Mouse (Mus musculus) hindbrain, embryonic 13.5 days (tissue): ENCODE measurements around the gene Aif1l. TPM values are rescaled to one million over a fixed set of nuclear protein-coding genes. Genes with fewer than 3 reads are reported as not detected.
A peak's percentile ranks its signal among the peaks of the same experiment; 100 is the strongest.
"Not testable (repeated sequence)": the region's sequence is repeated elsewhere in the genome, so short reads cannot be mapped to it uniquely, and the experiment has no call there.

Experiments
- ATAC-seq: fragments of 200-750 bp; cut with Nextera tagmentation; 2 replicates; pipeline ENCODE4 v1.8.0; 2017; ENCODE audit warnings: moderate TSS enrichment; ENCODE audit not compliant: low FRiP score
- H3K27ac ChIP-seq: fragments of 300-500 bp; sonication (generic); 2 replicates; pipeline ENCODE4 v1.5.1; 2015; ENCODE audit warnings: inconsistent platforms, mild to moderate bottlenecking, moderate library complexity
- H3K27me3 ChIP-seq: fragments of 300-500 bp; sonication (generic); 2 replicates; pipeline ENCODE4 v1.6.1; 2015; ENCODE audit warnings: mild to moderate bottlenecking, inconsistent platforms
- H3K36me3 ChIP-seq: fragments of 300-500 bp; sonication (generic); 2 replicates; pipeline ENCODE4 v1.6.1; 2015; ENCODE audit warnings: mild to moderate bottlenecking, inconsistent platforms
- H3K4me1 ChIP-seq: fragments of 300-500 bp; sonication (generic); replicated peaks from 2 replicates; pipeline ENCODE4 v1.6.1; 2015; ENCODE audit warnings: inconsistent platforms
- H3K4me2 ChIP-seq: fragments of 300-500 bp; sonication (generic); 2 replicates; pipeline ENCODE4 v1.6.1; 2015; ENCODE audit warnings: inconsistent platforms, mild to moderate bottlenecking, moderate library complexity
- H3K4me3 ChIP-seq: fragments of 300-500 bp; sonication (generic); 2 replicates; pipeline ENCODE4 v1.5.1; 2015; ENCODE audit warnings: mild to moderate bottlenecking, inconsistent platforms
- H3K9ac ChIP-seq: fragments of 300-500 bp; sonication (generic); 2 replicates; pipeline ENCODE4 v1.6.1; 2015; ENCODE audit warnings: mild to moderate bottlenecking, inconsistent platforms
- H3K9me3 ChIP-seq: fragments of 300-500 bp; sonication (generic); 2 replicates; pipeline ENCODE4 v1.6.1; 2016; ENCODE audit warnings: inconsistent platforms
- WGBS: fragments of 180-500 bp; shearing (Covaris S2); methylation state at CpG from one replicate; pipeline ENCODE4 v1.1.7; 2015; 5-methylcytosine and 5-hydroxymethylcytosine counted together
- polyA plus RNA-seq: library from polyadenylated mRNA; unstranded; fragments of >200 nt; fragmentation: Nextera tagmentation; extraction: Ambion mirVana; gene quantifications from 2 replicates; pipeline ENCODE4 v1.2.1, GENCODE M21; 2015

Aif1l gene
- polyA plus RNA-seq, result 25.9 and 30.6 TPM in 2 replicates

- H3K27me3 ChIP-seq, result peaks cover 35% of the 10 kb centered on the region
- H3K4me3 ChIP-seq, result peak within 1 kb of the TSS; percentile 66
- H3K9me3 ChIP-seq, result no peaks in the 10 kb centered on the region
- under 1% methylated on average over 56 of the region's 66 CpGs for WGBS
- no peaks in the 10 kb centered on the region for H3K36me3 ChIP-seq
- peak within 1 kb of the TSS; percentile 94 for H3K4me2 ChIP-seq
- H3K9ac ChIP-seq, result peak within 1 kb of the TSS; percentile 75
- peaks cover 45% of the 10 kb centered on the region for H3K4me1 ChIP-seq
- ATAC-seq, result peak; percentile 59; the same call in 1 of the 2 replicates
- no peak within 1 kb of the TSS for H3K27ac ChIP-seq
These were observed at the start of gene Aif1l for GRCm38 (mm10) chr2:31950058-31950871. Gene Aif1l (plus strand): TSS chr2:31950139.

DNA sequence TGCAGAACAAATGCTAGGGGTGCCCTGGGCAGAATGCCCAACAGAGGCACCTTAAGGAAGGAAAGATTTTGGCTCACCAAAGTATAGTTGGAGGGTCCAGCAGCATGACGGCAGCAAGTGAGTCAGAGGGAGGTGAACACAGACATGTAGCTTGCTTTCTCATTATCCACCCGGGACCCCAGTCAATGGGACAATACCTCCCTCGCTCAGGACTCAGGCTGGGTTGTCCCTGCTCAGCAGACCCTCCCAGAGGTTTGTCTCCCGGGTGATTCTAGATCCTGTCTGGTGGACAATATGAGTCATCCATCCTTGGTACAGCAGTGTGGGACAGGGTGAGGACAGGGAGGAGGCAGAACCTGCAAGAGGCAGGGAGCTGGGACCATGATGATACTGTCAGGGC, 49.0 kb upstream of the Aif1l start:
- Histone ChIP-seq H3K4me2 (no peak overlapping the region), H3K27me3 (peaks cover 13% of the 10 kb centered on the region), H3K9me3 (no peaks in the 10 kb centered on the region), H3K36me3 (no peaks in the 10 kb centered on the region), H3K4me1 (peaks cover 19% of the 10 kb centered on the region), H3K4me3 (no peak overlapping the region), H3K27ac (no peak overlapping the region), H3K9ac (no peak overlapping the region)
- no peak for ATAC-seq
- 57% methylated on average over 4 of the region's 4 CpGs for WGBS

GRCm38 (mm10) chr2:31901659-31902362, 48.1 kb upstream of the Aif1l start:
- ATAC-seq, result no peak
- H3K27ac ChIP-seq, result no peak overlapping the region
- no peaks in the 10 kb centered on the region for H3K9me3 ChIP-seq
- peaks cover 19% of the 10 kb centered on the region for H3K4me1 ChIP-seq
- H3K9ac ChIP-seq, result no peak overlapping the region
- H3K36me3 ChIP-seq, result no peaks in the 10 kb centered on the region
- H3K4me3 ChIP-seq, result no peak overlapping the region
- H3K27me3 ChIP-seq, result peaks cover 14% of the 10 kb centered on the region
- 63% methylated on average over 4 of the region's 4 CpGs for WGBS
- no peak overlapping the region for H3K4me2 ChIP-seq

- Histone ChIP-seq H3K36me3 (no peaks in the 10 kb centered on the region), H3K9me3 (no peaks in the 10 kb centered on the region), H3K27me3 (peaks cover 14% of the 10 kb centered on the region), H3K9ac (no peak overlapping the region), H3K4me1 (peaks cover 19% of the 10 kb centered on the region), H3K27ac (no peak overlapping the region), H3K4me3 (no peak overlapping the region), H3K4me2 (no peak overlapping the region)
- ATAC-seq, result no peak
- 27% methylated on average over 6 of the region's 6 CpGs for WGBS
These were observed 45.9 kb upstream of the Aif1l start for GRCm38 (mm10) chr2:31904089-31904488.

DNA sequence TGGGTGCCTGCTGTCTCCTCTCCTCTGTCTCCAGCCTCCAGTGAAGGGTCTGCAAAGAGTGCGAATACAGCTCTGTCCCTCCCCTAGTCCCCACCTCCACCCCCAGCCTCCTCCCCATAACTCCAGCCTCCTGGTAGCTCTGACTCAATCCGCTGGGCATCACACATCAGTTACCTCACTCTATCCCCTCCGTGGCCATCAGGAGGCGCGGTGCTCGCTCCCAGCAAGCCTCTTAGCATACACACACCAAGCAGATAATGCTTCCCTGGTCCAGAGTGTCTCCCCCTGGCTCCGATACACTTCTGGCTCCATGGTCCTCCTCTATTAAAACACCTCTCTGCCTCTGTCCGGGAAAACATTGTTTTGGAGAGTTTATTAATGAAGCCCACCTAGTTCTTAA, 45.3 kb upstream of the Aif1l start:
- Histone ChIP-seq H3K9me3 (no peaks in the 10 kb centered on the region), H3K27ac (no peak overlapping the region), H3K27me3 (peaks cover 14% of the 10 kb centered on the region), H3K36me3 (no peaks in the 10 kb centered on the region), H3K4me2 (no peak overlapping the region), H3K4me3 (no peak overlapping the region), H3K4me1 (peaks cover 17% of the 10 kb centered on the region), H3K9ac (no peak overlapping the region)
- no peak for ATAC-seq
- 12% methylated on average over 8 of the region's 8 CpGs for WGBS

DNA sequence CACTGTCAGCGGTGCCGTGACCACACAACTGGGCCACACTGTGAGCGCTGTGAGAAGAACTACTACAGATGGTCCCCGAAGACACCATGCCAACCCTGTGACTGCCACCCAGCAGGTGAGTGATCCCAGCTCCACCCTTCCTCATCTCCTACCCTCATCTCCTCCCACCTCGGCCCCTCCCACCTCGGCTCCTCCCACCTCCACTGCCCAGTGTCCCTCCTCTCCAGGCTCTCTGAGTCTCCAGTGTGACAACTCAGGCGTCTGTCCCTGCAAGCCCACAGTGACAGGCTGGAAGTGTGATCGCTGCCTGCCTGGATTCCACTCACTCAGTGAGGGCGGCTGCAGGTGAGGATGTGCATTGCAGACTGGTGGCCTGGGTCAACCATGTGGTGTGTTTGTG, 44.3 kb upstream of the Aif1l start:
- H3K27ac ChIP-seq, result no peak overlapping the region
- H3K9me3 ChIP-seq, result no peaks in the 10 kb centered on the region
- no peak overlapping the region for H3K4me3 ChIP-seq
- ATAC-seq, result no peak
- peaks cover 14% of the 10 kb centered on the region for H3K27me3 ChIP-seq
- no peaks in the 10 kb centered on the region for H3K36me3 ChIP-seq
- peaks cover 8% of the 10 kb centered on the region for H3K4me1 ChIP-seq
- H3K4me2 ChIP-seq, result no peak overlapping the region
- WGBS, result 57% methylated on average over 9 of the region's 9 CpGs
- H3K9ac ChIP-seq, result no peak overlapping the region

GRCm38 (mm10) chr2:31906407-31906806, 43.5 kb upstream of the Aif1l start:
- peaks cover 14% of the 10 kb centered on the region for H3K27me3 ChIP-seq
- H3K27ac ChIP-seq, result no peak overlapping the region
- peaks cover 8% of the 10 kb centered on the region for H3K4me1 ChIP-seq
- no peak overlapping the region for H3K4me3 ChIP-seq
- H3K4me2 ChIP-seq, result no peak overlapping the region
- ATAC-seq, result no peak
- H3K9ac ChIP-seq, result no peak overlapping the region
- H3K9me3 ChIP-seq, result no peaks in the 10 kb centered on the region
- WGBS, result 85% methylated on average over 9 of the region's 9 CpGs
- H3K36me3 ChIP-seq, result no peaks in the 10 kb centered on the region

DNA sequence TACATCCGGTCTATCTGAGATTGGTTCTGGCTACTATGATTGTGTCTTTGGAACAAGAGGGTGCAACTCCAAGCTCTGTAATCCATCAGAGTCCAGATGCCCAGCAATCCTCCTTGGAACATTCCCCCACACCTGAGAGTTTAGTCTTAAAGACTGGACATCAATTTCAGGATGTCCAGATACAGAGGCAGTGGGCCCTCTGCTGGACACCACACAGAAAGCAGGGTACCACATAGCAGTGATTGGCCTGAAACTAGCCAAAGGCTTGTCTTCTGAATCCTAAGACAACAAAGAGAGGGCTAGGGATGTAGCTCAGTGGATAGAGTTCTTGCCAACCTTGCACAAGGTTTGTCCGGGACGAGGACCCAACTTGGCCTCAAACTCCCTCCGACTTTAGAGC, 37.4 kb upstream of the Aif1l start:
- no peak overlapping the region for H3K4me3 ChIP-seq
- 81% methylated on average over 4 of the region's 4 CpGs for WGBS
- no peak overlapping the region for H3K4me2 ChIP-seq
- no peaks in the 10 kb centered on the region for H3K36me3 ChIP-seq
- ATAC-seq, result no peak
- H3K27me3 ChIP-seq, result peaks cover 5% of the 10 kb centered on the region; the same call in 1 of the 2 replicates
- H3K4me1 ChIP-seq, result no peaks in the 10 kb centered on the region
- no peak overlapping the region for H3K9ac ChIP-seq
- no peak overlapping the region for H3K27ac ChIP-seq
- H3K9me3 ChIP-seq, result no peaks in the 10 kb centered on the region

GRCm38 (mm10) chr2:31914213-31914612, 35.7 kb upstream of the Aif1l start:
- H3K27ac ChIP-seq, H3K4me2 ChIP-seq, ATAC-seq, H3K9me3 ChIP-seq, H3K27me3 ChIP-seq, H3K4me1 ChIP-seq, H3K4me3 ChIP-seq, H3K9ac ChIP-seq, H3K36me3 ChIP-seq: not testable (repeated sequence)

DNA sequence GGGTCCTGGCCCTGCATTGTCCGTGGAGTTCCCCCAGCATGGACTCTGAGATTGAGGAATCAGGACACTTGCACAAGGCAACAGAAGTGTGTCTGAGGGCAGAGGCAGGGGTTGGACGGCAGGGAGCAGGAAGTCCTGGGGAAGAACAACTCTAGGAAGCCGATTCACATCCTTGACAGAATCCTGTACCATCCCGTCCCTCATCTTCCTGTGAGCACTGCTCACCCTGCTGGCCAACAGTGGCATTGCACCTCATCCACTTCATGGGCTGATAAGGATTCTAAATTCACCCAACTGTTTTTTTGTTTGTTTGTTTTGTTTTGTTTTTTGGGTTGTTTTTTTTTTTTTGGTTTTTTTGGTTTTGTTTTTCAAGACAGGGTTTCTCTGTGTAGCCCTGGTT, 34.8 kb upstream of the Aif1l start:
- WGBS, result 21% methylated on average over 4 of the region's 4 CpGs
- peak; percentile 39; the same call in 1 of the 2 replicates for ATAC-seq
- no peak overlapping the region for H3K27ac ChIP-seq

DNA sequence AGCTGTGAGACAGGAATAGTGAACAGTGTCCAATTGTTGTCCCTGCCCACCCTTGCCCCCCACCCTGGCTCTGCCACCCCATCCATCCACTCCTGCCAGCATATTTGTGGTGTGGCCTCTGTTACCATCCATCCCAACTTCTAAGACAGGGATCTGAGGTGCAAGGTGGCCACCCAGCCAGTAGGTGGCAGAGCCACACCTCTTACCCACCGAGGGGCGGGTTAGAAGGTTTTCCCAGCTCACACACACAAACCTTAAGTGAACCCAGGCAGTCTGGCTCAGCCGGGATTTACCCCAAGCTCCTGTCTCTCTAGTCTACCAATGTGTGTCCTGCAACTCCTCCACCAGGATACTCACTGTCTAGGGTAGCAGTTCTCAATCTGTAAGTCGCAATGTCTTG, 32.3 kb upstream of the Aif1l start:
- H3K9ac ChIP-seq, result no peak overlapping the region
- H3K27me3 ChIP-seq, result peaks cover 15% of the 10 kb centered on the region; the same call in 1 of the 2 replicates
- no peaks in the 10 kb centered on the region for H3K36me3 ChIP-seq
- peaks cover 7% of the 10 kb centered on the region; the same call in 1 of the 2 replicates for H3K4me1 ChIP-seq
- no peaks in the 10 kb centered on the region for H3K9me3 ChIP-seq
- WGBS, result 32% methylated on average over 4 of the region's 4 CpGs
- H3K4me3 ChIP-seq, result no peak overlapping the region
- no peak overlapping the region for H3K4me2 ChIP-seq
- H3K27ac ChIP-seq, result no peak overlapping the region
- ATAC-seq, result no peak

More for the DNA sequence above, 34.8 kb upstream of the Aif1l start:
- Histone ChIP-seq H3K36me3 (no peaks in the 10 kb centered on the region), H3K4me2 (no peak overlapping the region), H3K4me1 (no peaks in the 10 kb centered on the region), H3K27me3 (peaks cover 5% of the 10 kb centered on the region; the same call in 1 of the 2 replicates), H3K4me3 (no peak overlapping the region), H3K9ac (no peak overlapping the region), H3K9me3 (no peaks in the 10 kb centered on the region)

- 85% methylated on average over 4 of the region's 4 CpGs for WGBS
- H3K27me3 ChIP-seq, result peaks cover 17% of the 10 kb centered on the region; the same call in 1 of the 2 replicates
- no peak overlapping the region for H3K9ac ChIP-seq
- H3K9me3 ChIP-seq, result no peaks in the 10 kb centered on the region
- H3K4me3 ChIP-seq, result no peak overlapping the region
- no peak overlapping the region for H3K4me2 ChIP-seq
- no peak for ATAC-seq
- peaks cover 7% of the 10 kb centered on the region; the same call in 1 of the 2 replicates for H3K4me1 ChIP-seq
- no peak overlapping the region for H3K27ac ChIP-seq
- H3K36me3 ChIP-seq, result no peaks in the 10 kb centered on the region
These were observed 26.3 kb upstream of the Aif1l start for GRCm38 (mm10) chr2:31923645-31924044.
